Mouse (Mus musculus): ENCODE results near the gene Gm17689. TPM values are rescaled to one million over a fixed set of nuclear protein-coding genes. Genes with fewer than 3 reads are reported as not detected.

Gene Gm17689
- total RNA-seq (2012; rRNA removed) (not detected in 2 replicates), total RNA-seq (2014; rRNA removed) (not detected in 2 replicates), polyA plus RNA-seq (2012; ENCODE audit: insufficient read length, low read depth) (not detected in 2 replicates)

GRCm38 (mm10) chr9:36582535-36582934 is at the start of gene Gm17689:
Gm17689 (minus strand) TSS chr9:36582635.
- Histone ChIP-seq H3K4me3 (replicated peaks in 1 of 3; ENCODE audit: low read depth in 2 of 3, low read length in 2 of 3, poor library complexity in 1 of 3) (no peak within 1 kb of the TSS), H3K4me1 (ENCODE audit: control insufficient read depth in 1 of 2, insufficient read depth in 2 of 2) (no peaks in the 10 kb centered on the region), H3K27ac (ENCODE audit: insufficient read depth, low read depth) (no peak within 1 kb of the TSS), H3K79me2 (replicated peaks; ENCODE audit: control insufficient read depth, extremely low read depth, insufficient read depth, poor library complexity, severe bottlenecking) (no peaks in the 10 kb centered on the region), H3K4me2 (ENCODE audit: insufficient read depth, low read depth, poor library complexity, severe bottlenecking) (no peak within 1 kb of the TSS), H3K9me3 (replicated peaks; ENCODE audit: low read length) (no peaks in the 10 kb centered on the region), H3K27me3 (replicated peaks) (peaks cover 48% of the 10 kb centered on the region), H3K9ac (ENCODE audit: insufficient read depth, low read depth) (no peak within 1 kb of the TSS), H3K36me3 (replicated peaks in 1 of 2; ENCODE audit: control insufficient read depth in 1 of 2, insufficient read depth in 1 of 2, low read length in 1 of 2) (no peaks in the 10 kb centered on the region)
- in situ Hi-C loops (cut with MboI; ENCODE audit: low pct_ligation_motif_present, low pct_unique_long_range_greater_than_20kb, low sequenced_read_pairs) = no loop called here
- dilution Hi-C loops (cut with MboI; ENCODE audit: extremely low pct_ligation_motif_present, extremely low pct_unique_long_range_greater_than_20kb, low sequenced_read_pairs) = no loop called here
- TF ChIP-seq CHD2 (IDR thresholded peaks at IDR 0.05; ENCODE audit: low read length) (no peak), TBP (conservative IDR thresholded peaks at IDR 0.05; ENCODE audit: low read depth, low read length) (no peak), RAD21 (IDR thresholded peaks at IDR 0.05; ENCODE audit: low read depth, low read length) (no peak), TCF12 (IDR thresholded peaks at IDR 0.05; ENCODE audit: low read depth, low read length) (no peak)
- no peak for DNase-seq (ENCODE audit: extremely low read depth)

- H3K4me3 ChIP-seq (replicated peaks in 1 of 3; ENCODE audit: low read depth in 2 of 3, low read length in 2 of 3, poor library complexity in 1 of 3) = no peak within 1 kb of the TSS
- no peak for DNase-seq (ENCODE audit: extremely low read depth)
- no peaks in the 10 kb centered on the region for H3K36me3 ChIP-seq (replicated peaks in 1 of 2; ENCODE audit: control insufficient read depth in 1 of 2, insufficient read depth in 1 of 2, low read length in 1 of 2)
- no peaks in the 10 kb centered on the region for H3K9me3 ChIP-seq (replicated peaks; ENCODE audit: low read length)
- TF ChIP-seq ELF1 (IDR thresholded peaks at IDR 0.05; ENCODE audit: low read depth, low read length) (no peak), EP300 (IDR thresholded peaks at IDR 0.05; ENCODE audit: low read length) (no peak), IRF4 (IDR thresholded peaks at IDR 0.05; ENCODE audit: low read depth, low read length) (no peak)
- H3K27me3 ChIP-seq (replicated peaks) = peaks cover 45% of the 10 kb centered on the region
- H3K9ac ChIP-seq (ENCODE audit: insufficient read depth, low read depth) = no peak within 1 kb of the TSS
- no peaks in the 10 kb centered on the region for H3K4me1 ChIP-seq (ENCODE audit: control insufficient read depth in 1 of 2, insufficient read depth in 2 of 2)
- H3K27ac ChIP-seq (ENCODE audit: insufficient read depth, low read depth) = no peak within 1 kb of the TSS
- dilution Hi-C loops (cut with MboI; ENCODE audit: extremely low pct_ligation_motif_present, extremely low pct_unique_long_range_greater_than_20kb, low sequenced_read_pairs) (no loop called here), in situ Hi-C loops (cut with MboI; ENCODE audit: low pct_ligation_motif_present, low pct_unique_long_range_greater_than_20kb, low sequenced_read_pairs) (no loop called here)
- no peak within 1 kb of the TSS for H3K4me2 ChIP-seq (ENCODE audit: insufficient read depth, low read depth, poor library complexity, severe bottlenecking)
- no peaks in the 10 kb centered on the region for H3K79me2 ChIP-seq (replicated peaks; ENCODE audit: control insufficient read depth, extremely low read depth, insufficient read depth, poor library complexity, severe bottlenecking)
Observed at GRCm38 (mm10) chr9:36541863-36542262, 40.6 kb downstream of the Gm17689 start, which contains the start of gene Gm5615. Gm5615 (minus strand) TSS chr9:36541963.

Other genes starting within 250 kb of the Gm17689 start
- not detected in 2 replicates for gene Gm7257, start 150.8 kb downstream of the Gm17689 start, total RNA-seq (2012; rRNA removed)
- not detected in 2 replicates for gene Gm7257, start 150.8 kb downstream of the Gm17689 start, total RNA-seq (2014; rRNA removed)
- gene Gm7257, start 150.8 kb downstream of the Gm17689 start, polyA plus RNA-seq (2012; ENCODE audit: insufficient read length, low read depth) = not detected in 2 replicates
- gene Gm9513, start 107.0 kb downstream of the Gm17689 start, total RNA-seq (2012; rRNA removed) = not detected in 2 replicates
- not detected in 2 replicates for gene Gm9513, start 107.0 kb downstream of the Gm17689 start, total RNA-seq (2014; rRNA removed)
- gene Gm9513, start 107.0 kb downstream of the Gm17689 start, polyA plus RNA-seq (2012; ENCODE audit: insufficient read length, low read depth) = not detected in 2 replicates
- not detected in 2 replicates for gene Gm5615, start 40.7 kb downstream of the Gm17689 start, total RNA-seq (2012; rRNA removed)
- not detected in 2 replicates for gene Gm5615, start 40.7 kb downstream of the Gm17689 start, total RNA-seq (2014; rRNA removed)
- gene Gm5615, start 40.7 kb downstream of the Gm17689 start, polyA plus RNA-seq (2012; ENCODE audit: insufficient read length, low read depth) = not detected in 2 replicates
- gene A630095E13Rik, start 60.7 kb upstream of the Gm17689 start, total RNA-seq (2012; rRNA removed) = 0.88 and 1.2 TPM in 2 replicates
- gene A630095E13Rik, start 60.7 kb upstream of the Gm17689 start, total RNA-seq (2014; rRNA removed) = 0.39 TPM in 1 of 2 replicates, not detected in the other
- 0.80 TPM in 1 of 2 replicates, not detected in the other for gene A630095E13Rik, start 60.7 kb upstream of the Gm17689 start, polyA plus RNA-seq (2012; ENCODE audit: insufficient read length, low read depth)
- not detected in 2 replicates for gene Acrv1, start 110.6 kb upstream of the Gm17689 start, total RNA-seq (2012; rRNA removed)
- not detected in 2 replicates for gene Acrv1, start 110.6 kb upstream of the Gm17689 start, total RNA-seq (2014; rRNA removed)
- not detected in 2 replicates for gene Acrv1, start 110.6 kb upstream of the Gm17689 start, polyA plus RNA-seq (2012; ENCODE audit: insufficient read length, low read depth)
- gene Chek1, start 144.4 kb upstream of the Gm17689 start, total RNA-seq (2012; rRNA removed) = 25.6 and 27.1 TPM in 2 replicates
- 75.3 and 92.5 TPM in 2 replicates for gene Chek1, start 144.4 kb upstream of the Gm17689 start, total RNA-seq (2014; rRNA removed)
- 88.1 and 93.2 TPM in 2 replicates for gene Chek1, start 144.4 kb upstream of the Gm17689 start, polyA plus RNA-seq (2012; ENCODE audit: insufficient read length, low read depth)
- gene Stt3a, start 185.0 kb upstream of the Gm17689 start, total RNA-seq (2012; rRNA removed) = 269 and 280 TPM in 2 replicates
- 548 and 559 TPM in 2 replicates for gene Stt3a, start 185.0 kb upstream of the Gm17689 start, total RNA-seq (2014; rRNA removed)
- 388 and 395 TPM in 2 replicates for gene Stt3a, start 185.0 kb upstream of the Gm17689 start, polyA plus RNA-seq (2012; ENCODE audit: insufficient read length, low read depth)
- 37.7 and 38.7 TPM in 2 replicates for gene Ei24, start 214.8 kb upstream of the Gm17689 start, total RNA-seq (2012; rRNA removed)
- gene Ei24, start 214.8 kb upstream of the Gm17689 start, total RNA-seq (2014; rRNA removed) = 48.5 and 57.6 TPM in 2 replicates
- 64.3 and 64.6 TPM in 2 replicates for gene Ei24, start 214.8 kb upstream of the Gm17689 start, polyA plus RNA-seq (2012; ENCODE audit: insufficient read length, low read depth)
- not detected in 2 replicates for gene Fez1, start 239.2 kb upstream of the Gm17689 start, total RNA-seq (2012; rRNA removed)
- gene Fez1, start 239.2 kb upstream of the Gm17689 start, total RNA-seq (2014; rRNA removed) = not detected in 2 replicates
- not detected in 2 replicates for gene Fez1, start 239.2 kb upstream of the Gm17689 start, polyA plus RNA-seq (2012; ENCODE audit: insufficient read length, low read depth)